Mouse (Mus musculus) gastrocnemius, postnatal 4 days (tissue): ENCODE results near the gene Ppat. TPM values are rescaled to one million over a fixed set of nuclear protein-coding genes. Genes with fewer than 3 reads are reported as not detected.

ENCODE experiments used
- DNase-seq, 2 experiments: peaks; one replicate each; pipeline ENCODE4 v3.0.0; 2021 to 2022; ENCODE audit warnings: low spot score in 2 of 2, mixed read lengths in 2 of 2
- total RNA-seq, 2 experiments: library from RNA; stranded (reverse); gene quantifications; 2 replicates each; pipeline ENCODE4 v1.2.3; 2021

The Ppat gene
- total RNA-seq, 2 experiments from 2014 or later = 35.6 to 39.2 TPM

DNA sequence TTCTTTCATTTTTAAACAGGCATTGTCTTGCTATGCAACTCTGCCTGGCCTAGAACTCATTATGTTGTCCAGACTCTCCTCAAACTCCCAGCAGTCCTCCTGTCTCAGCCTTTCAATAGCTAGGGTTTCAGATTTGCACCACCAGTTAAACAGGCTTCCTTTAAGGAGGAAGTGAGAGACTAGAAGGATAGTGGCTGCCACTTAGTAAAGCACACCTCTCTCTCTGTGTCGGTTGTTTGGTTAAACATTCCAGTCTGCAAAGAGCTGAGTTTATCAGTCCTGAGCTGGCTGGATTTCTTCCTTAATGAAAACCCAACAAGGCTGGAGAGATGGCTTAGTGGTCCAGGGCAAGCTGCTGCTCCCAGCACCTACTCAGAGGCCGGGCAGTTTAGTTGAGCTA, 58.8 kb downstream of the Ppat start:
- DNase-seq = no peak

DNA sequence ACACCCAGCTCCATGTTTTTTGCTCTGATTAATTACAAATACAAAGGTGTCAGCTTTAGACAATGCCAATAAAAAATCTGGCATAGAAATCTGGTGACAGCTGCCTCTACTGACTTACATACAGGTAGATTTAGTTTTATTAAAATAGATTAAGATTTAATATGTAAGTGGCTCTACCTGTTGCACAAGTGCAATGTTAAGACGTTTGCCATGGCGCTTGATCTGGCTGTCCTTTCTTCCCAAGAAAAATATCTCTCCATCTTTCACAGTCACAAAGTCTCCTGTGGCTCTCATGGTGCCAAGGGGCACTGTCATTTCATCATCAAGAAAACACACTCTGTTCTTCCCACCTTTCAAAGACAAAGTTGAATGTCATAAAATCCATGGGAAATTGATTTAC, 64.4 kb downstream of the Ppat start:
- DNase-seq = no peak

GRCm38 (mm10) chr5:76884107-76884506, 67.3 kb downstream of the Ppat start:
- no peak for DNase-seq

DNA sequence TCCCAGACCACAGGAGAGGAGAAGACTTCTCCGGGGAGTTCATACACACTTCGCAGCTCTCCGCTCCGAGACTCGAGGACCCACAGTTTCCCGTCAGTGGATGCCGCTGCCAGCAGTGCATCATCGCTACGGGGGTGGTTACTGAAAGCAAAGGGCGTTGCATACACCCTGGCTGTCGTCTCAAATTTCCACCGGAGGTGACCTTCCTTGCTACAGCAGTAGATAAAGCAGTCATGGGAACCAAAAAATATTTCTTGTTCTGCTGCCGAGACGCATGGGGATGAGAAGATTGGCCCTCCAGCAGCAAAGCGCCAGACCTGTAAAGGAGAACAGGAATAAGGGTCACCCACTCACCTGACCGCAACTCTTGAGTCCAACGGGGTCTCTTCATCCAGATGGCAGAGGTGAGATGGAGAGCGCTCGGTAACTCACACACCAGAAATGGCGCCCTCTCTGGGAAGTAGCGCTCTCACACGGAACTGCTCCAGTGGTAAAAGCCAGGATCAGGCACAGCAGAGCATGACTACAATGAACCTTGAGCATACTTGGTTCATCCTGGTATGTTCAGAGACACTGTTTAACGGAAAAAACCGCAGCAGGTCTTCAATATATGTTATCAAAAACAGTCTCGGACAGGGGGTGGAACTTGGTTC, 75.1 kb downstream of the Ppat start:
- no peak for DNase-seq

GRCm38 (mm10) chr5:76869553-76869952, 81.8 kb downstream of the Ppat start:
- no peak for DNase-seq

- no peak for DNase-seq
These were observed 82.6 kb downstream of the Ppat start for GRCm38 (mm10) chr5:76868693-76869286.

DNA sequence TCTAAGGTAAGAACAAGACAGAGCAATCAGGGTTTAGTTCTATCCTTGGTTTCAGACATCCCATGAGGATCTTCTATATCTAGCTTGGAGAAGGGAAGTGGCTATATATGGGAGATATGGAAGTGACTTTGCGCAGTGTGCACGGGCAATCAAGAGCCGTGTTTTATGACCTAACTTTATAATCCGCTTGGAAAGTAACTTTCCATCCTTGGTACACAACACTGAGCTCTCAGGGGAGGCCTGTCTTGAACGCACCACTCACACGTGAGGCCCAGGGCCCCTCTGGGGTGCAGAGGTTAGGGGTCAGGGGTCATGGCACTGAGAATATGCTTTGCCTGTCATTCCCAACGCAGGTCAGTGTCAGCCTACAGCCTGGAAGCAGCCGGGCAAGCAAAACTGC, 84.6 kb downstream of the Ppat start:
- no peak for DNase-seq

Other genes starting within 250 kb of the Ppat start
- gene Aasdh, start 46.1 kb downstream of the Ppat start, total RNA-seq = 10 to 100 TPM; 12.4 to 16.0 TPM
- 100 to 1,000 TPM; 150 to 154 TPM for gene Paics, start 271 bp downstream of the Ppat start, total RNA-seq
- gene Srp72, start 23.1 kb upstream of the Ppat start, total RNA-seq = 10 to 100 TPM; 84.2 to 86.6 TPM
- gene Arl9, start 52.5 kb upstream of the Ppat start, total RNA-seq = not detected
- not detected for gene Thegl, start 64.4 kb upstream of the Ppat start, total RNA-seq
- 10 to 100 TPM; 15.1 to 16.1 TPM for gene Hopx, start 163.5 kb upstream of the Ppat start, total RNA-seq